Mouse (Mus musculus) midbrain, embryonic 14.5 days (tissue): Measurements from ENCODE around the gene Zfp462. TPM values are rescaled to one million over a fixed set of nuclear protein-coding genes. Genes with fewer than 3 reads are reported as not detected.
"Not testable (repeated sequence)": the region's sequence is repeated elsewhere in the genome, so short reads cannot be mapped to it uniquely, and the experiment has no call there.

Experiments used
- ATAC-seq: fragments of 200-750 bp; cut with Nextera tagmentation; 2 replicates; pipeline ENCODE4 v1.8.0; 2017; ENCODE audit warnings: moderate number of reproducible peaks, moderate library complexity; ENCODE audit not compliant: low FRiP score, low TSS enrichment
- DNase-seq: peaks from one replicate; pipeline ENCODE4 v3.0.0-alpha.2; 2015
- H3K27ac ChIP-seq: fragments of 300-500 bp; sonication (generic); replicated peaks from 2 replicates; pipeline ENCODE4 v1.5.1; 2014; ENCODE audit warnings: mild to moderate bottlenecking, low read depth, low read length, moderate library complexity
- H3K27me3 ChIP-seq: fragments of 300-500 bp; sonication (generic); 2 replicates; pipeline ENCODE4 v1.6.1; 2014; ENCODE audit warnings: low read length, control low read depth, mixed read lengths; ENCODE audit not compliant: control insufficient read depth, insufficient read depth
- H3K36me3 ChIP-seq: fragments of 300-500 bp; sonication (generic); 2 replicates; pipeline ENCODE4 v1.6.1; 2014; ENCODE audit warnings: low read length, control low read depth; ENCODE audit not compliant: control insufficient read depth, insufficient read depth
- H3K4me1 ChIP-seq: fragments of 300-500 bp; sonication (generic); 2 replicates; pipeline ENCODE4 v1.6.1; 2014; ENCODE audit warnings: mild to moderate bottlenecking, antibody characterized with exemption, low read length, control low read depth; ENCODE audit not compliant: control insufficient read depth, insufficient read depth
- H3K4me2 ChIP-seq: fragments of 300-500 bp; sonication (generic); 2 replicates; pipeline ENCODE4 v1.6.1; 2014; ENCODE audit warnings: mild to moderate bottlenecking, low read length, moderate library complexity
- H3K4me3 ChIP-seq: fragments of 300-500 bp; sonication (generic); replicated peaks from 2 replicates; pipeline ENCODE4 v1.5.1; 2014; ENCODE audit warnings: low read depth, low read length
- H3K9ac ChIP-seq: fragments of 300-500 bp; sonication (generic); replicated peaks from 2 replicates; pipeline ENCODE4 v1.6.1; 2014; ENCODE audit warnings: mild to moderate bottlenecking, low read length, moderate library complexity
- H3K9me3 ChIP-seq: fragments of 300-500 bp; sonication (generic); 2 replicates; pipeline ENCODE4 v1.6.1; 2016; ENCODE audit warnings: low read length, control low read depth, mixed read lengths; ENCODE audit not compliant: control insufficient read depth
- WGBS: fragments of 180-500 bp; shearing (Covaris S2); extraction: QIAGEN DNeasy Blood & Tissue Kit; methylation state at CpG from one replicate; pipeline ENCODE4 v1.1.7; 2014; 5-methylcytosine and 5-hydroxymethylcytosine counted together
- polyA plus RNA-seq: library from polyadenylated mRNA; unstranded; fragments of >200 nt; fragmentation: Nextera tagmentation; extraction: Ambion mirVana; gene quantifications from 2 replicates; pipeline ENCODE4 v1.2.1, GENCODE M21; 2014

Gene Zfp462
- polyA plus RNA-seq, 1 experiment from 2014 or later, result 19.6 TPM

- Histone ChIP-seq H3K4me2 (no peak overlapping the region), H3K9me3 (no peaks in the 10 kb centered on the region), H3K27ac (no peak overlapping the region), H3K9ac (no peak overlapping the region), H3K27me3 (no peaks in the 10 kb centered on the region), H3K36me3 (peaks cover 2% of the 10 kb centered on the region; the same call in 1 of the 2 replicates), H3K4me3 (no peak overlapping the region), H3K4me1 (peaks cover 7% of the 10 kb centered on the region; the same call in 1 of the 2 replicates)
- 88% methylated on average over 8 of the region's 8 CpGs for WGBS
- DNase-seq (no peak), ATAC-seq (no peak)
Observed at GRCm38 (mm10) chr4:54972827-54973560, 28.1 kb downstream of the Zfp462 start.

- no peaks in the 10 kb centered on the region for H3K27me3 ChIP-seq
- H3K36me3 ChIP-seq, result peaks cover 20% of the 10 kb centered on the region; the same call in 1 of the 2 replicates
- no peaks in the 10 kb centered on the region for H3K9me3 ChIP-seq
- H3K4me1 ChIP-seq, result peaks cover 7% of the 10 kb centered on the region; the same call in 1 of the 2 replicates
- no peak overlapping the region for H3K9ac ChIP-seq
- H3K27ac ChIP-seq, result no peak overlapping the region
- no peak overlapping the region for H3K4me3 ChIP-seq
- DNase-seq (no peak), ATAC-seq (no peak)
- 90% methylated on average over 13 of the region's 13 CpGs for WGBS
- H3K4me2 ChIP-seq, result no peak overlapping the region
Observed at GRCm38 (mm10) chr4:54979771-54980472, 35.1 kb downstream of the Zfp462 start.

- WGBS, result 96% methylated on average over 2 of the region's 2 CpGs
- Histone ChIP-seq H3K36me3 (peaks cover 23% of the 10 kb centered on the region), H3K9me3 (no peaks in the 10 kb centered on the region), H3K27me3 (no peaks in the 10 kb centered on the region), H3K4me3 (no peak overlapping the region), H3K4me1 (no peaks in the 10 kb centered on the region), H3K27ac (no peak overlapping the region), H3K4me2 (no peak overlapping the region), H3K9ac (no peak overlapping the region)
- ATAC-seq (no peak), DNase-seq (no peak)
Observed at GRCm38 (mm10) chr4:54984502-54984901, 39.7 kb downstream of the Zfp462 start.

GRCm38 (mm10) chr4:54986671-54987070 lies 41.8 kb downstream of the Zfp462 start:
- 88% methylated on average over 4 of the region's 4 CpGs for WGBS
- Histone ChIP-seq H3K9ac (no peak overlapping the region), H3K4me3 (no peak overlapping the region), H3K27me3 (no peaks in the 10 kb centered on the region), H3K36me3 (peaks cover 15% of the 10 kb centered on the region), H3K4me2 (no peak overlapping the region), H3K4me1 (no peaks in the 10 kb centered on the region), H3K9me3 (no peaks in the 10 kb centered on the region), H3K27ac (no peak overlapping the region)
- no peak for ATAC-seq
- DNase-seq, result no peak

GRCm38 (mm10) chr4:54987256-54987655 lies 42.4 kb downstream of the Zfp462 start:
- H3K4me1 ChIP-seq, result no peaks in the 10 kb centered on the region
- H3K9ac ChIP-seq, result no peak overlapping the region
- H3K27me3 ChIP-seq, result no peaks in the 10 kb centered on the region
- H3K27ac ChIP-seq, result no peak overlapping the region
- H3K4me2 ChIP-seq, result no peak overlapping the region
- H3K36me3 ChIP-seq, result peaks cover 15% of the 10 kb centered on the region
- ATAC-seq, result no peak
- DNase-seq, result no peak
- 62% methylated on average over 3 of the region's 3 CpGs for WGBS
- H3K4me3 ChIP-seq, result no peak overlapping the region
- H3K9me3 ChIP-seq, result no peaks in the 10 kb centered on the region

GRCm38 (mm10) chr4:54987926-54988325 lies 43.1 kb downstream of the Zfp462 start:
- WGBS, result 85% methylated on average over 1 of the region's 1 CpGs
- H3K27ac ChIP-seq, result no peak overlapping the region
- DNase-seq, result no peak
- no peaks in the 10 kb centered on the region for H3K27me3 ChIP-seq
- no peak overlapping the region for H3K4me3 ChIP-seq
- no peak overlapping the region for H3K4me2 ChIP-seq
- no peaks in the 10 kb centered on the region for H3K4me1 ChIP-seq
- H3K9me3 ChIP-seq, result no peaks in the 10 kb centered on the region
- H3K36me3 ChIP-seq, result peaks cover 15% of the 10 kb centered on the region
- no peak for ATAC-seq
- H3K9ac ChIP-seq, result no peak overlapping the region

GRCm38 (mm10) chr4:54991973-54992372 lies 47.1 kb downstream of the Zfp462 start:
- ATAC-seq (no peak), DNase-seq (no peak)
- H3K9me3 ChIP-seq, result no peaks in the 10 kb centered on the region
- no peaks in the 10 kb centered on the region for H3K27me3 ChIP-seq
- 64% methylated on average over 5 of the region's 5 CpGs for WGBS
- H3K4me3 ChIP-seq, result no peak overlapping the region
- H3K4me2 ChIP-seq, result no peak overlapping the region
- no peak overlapping the region for H3K9ac ChIP-seq
- no peaks in the 10 kb centered on the region for H3K36me3 ChIP-seq
- H3K4me1 ChIP-seq, result no peaks in the 10 kb centered on the region
- H3K27ac ChIP-seq, result no peak overlapping the region

GRCm38 (mm10) chr4:54993001-54993400 lies 48.2 kb downstream of the Zfp462 start:
- H3K36me3 ChIP-seq, H3K27ac ChIP-seq, H3K4me1 ChIP-seq, H3K9me3 ChIP-seq, H3K9ac ChIP-seq, H3K4me2 ChIP-seq, H3K27me3 ChIP-seq, ATAC-seq, H3K4me3 ChIP-seq, DNase-seq: not testable (repeated sequence)

- H3K36me3 ChIP-seq, result no peaks in the 10 kb centered on the region
- DNase-seq (no peak), ATAC-seq (no peak)
- H3K4me1 ChIP-seq, result no peaks in the 10 kb centered on the region
- H3K4me2 ChIP-seq, result no peak overlapping the region
- H3K27ac ChIP-seq, result no peak overlapping the region
- WGBS, result 92% methylated on average over 1 of the region's 1 CpGs
- no peaks in the 10 kb centered on the region for H3K27me3 ChIP-seq
- no peak overlapping the region for H3K4me3 ChIP-seq
- H3K9me3 ChIP-seq, result no peaks in the 10 kb centered on the region
- no peak overlapping the region for H3K9ac ChIP-seq
Observed at GRCm38 (mm10) chr4:54995258-54995657, 50.4 kb downstream of the Zfp462 start.
